Mouse (Mus musculus) MEL (cell line): ENCODE measurements around the gene Tsc2. TPM values are rescaled to one million over a fixed set of nuclear protein-coding genes. Genes with fewer than 3 reads are reported as not detected.

Experiments used
- DNase-seq: peaks from one replicate; pipeline ENCODE4 v3.0.0; 2011; ENCODE audit warnings: low read depth, low spot score
- H3K27ac ChIP-seq: 2 replicates; pipeline ENCODE4 v1.5.1; 2012; ENCODE audit warnings: low read depth, mild to moderate bottlenecking, control low read depth, low read length, moderate library complexity; ENCODE audit not compliant: control insufficient read depth
- H3K27me3 ChIP-seq, 2 experiments: fragments of 150-350 bp in 1 of 2; sonication (generic) in 1 of 2; 2 replicates each; pipeline ENCODE4 v1.6.1; 2012; ENCODE audit warnings: low read length in 2 of 2, mild to moderate bottlenecking in 2 of 2, improper control_type of control experiment in 1 of 2, moderate library complexity in 1 of 2; ENCODE audit not compliant: insufficient read depth in 2 of 2, control insufficient read depth in 1 of 2
- H3K36me3 ChIP-seq, 2 experiments: 2 replicates each; pipeline ENCODE4 v1.6.1; 2012 to 2014; ENCODE audit warnings: low read length in 2 of 2, improper control_type of control experiment in 1 of 2, inconsistent platforms in 1 of 2, mild to moderate bottlenecking in 1 of 2; ENCODE audit not compliant: insufficient read depth in 2 of 2, control insufficient read depth in 1 of 2
- H3K4me1 ChIP-seq, 2 experiments: fragments of 150-350 bp in 1 of 2; sonication (generic) in 1 of 2; 2 replicates each; pipeline ENCODE4 v1.6.1; 2012; ENCODE audit warnings: low read length in 2 of 2, improper control_type of control experiment in 1 of 2, mild to moderate bottlenecking in 1 of 2; ENCODE audit not compliant: insufficient read depth in 2 of 2, control insufficient read depth in 1 of 2
- H3K4me3 ChIP-seq, 2 experiments: fragments of 150-350 bp in 1 of 2; sonication (generic) in 1 of 2; 2 replicates each; pipeline ENCODE4 v1.5.1; 2012; ENCODE audit warnings: low read depth in 2 of 2, low read length in 2 of 2, mild to moderate bottlenecking in 2 of 2, moderate library complexity in 2 of 2, control low read depth in 1 of 2, improper control_type of control experiment in 1 of 2; ENCODE audit not compliant: control insufficient read depth in 1 of 2, insufficient read depth in 1 of 2
- H3K79me2 ChIP-seq: 2 replicates; pipeline ENCODE4 v1.6.1; 2012; ENCODE audit warnings: mild to moderate bottlenecking, low read length, moderate library complexity; ENCODE audit not compliant: control insufficient read depth, poor library complexity, insufficient read depth
- H3K9ac ChIP-seq: 2 replicates; pipeline ENCODE4 v1.6.1; 2012; ENCODE audit warnings: low read depth, mild to moderate bottlenecking, control low read depth, low read length, moderate library complexity; ENCODE audit not compliant: control insufficient read depth, poor library complexity, severe bottlenecking
- H3K9me3 ChIP-seq: fragments of 150-350 bp; sonication (generic); replicated peaks from 2 replicates; pipeline ENCODE4 v1.6.1; 2012; ENCODE audit warnings: mild to moderate bottlenecking, low read length, improper control_type of control experiment, moderate library complexity; ENCODE audit not compliant: insufficient read depth
- CHD2 ChIP-seq: IDR thresholded peaks from 2 replicates; pipeline ENCODE4 v1.6.1; 2011; ENCODE audit warnings: low read length, improper control_type of control experiment
- E2F4 ChIP-seq: IDR thresholded peaks from 2 replicates; pipeline ENCODE4 v1.6.1; 2011; ENCODE audit warnings: low read depth, low read length, improper control_type of control experiment, borderline replicate concordance
- ELF1 ChIP-seq: IDR thresholded peaks from 2 replicates; pipeline ENCODE4 v1.6.1; 2014; ENCODE audit warnings: low read depth, mild to moderate bottlenecking, inconsistent platforms, low read length, improper control_type of control experiment, moderate library complexity
- EP300 ChIP-seq, 2 experiments: IDR thresholded peaks; 2 replicates each; pipeline ENCODE4 v1.6.1; 2011; ENCODE audit warnings: improper control_type of control experiment in 2 of 2, low read length in 2 of 2, low read depth in 1 of 2, mild to moderate bottlenecking in 1 of 2
- ETS1 ChIP-seq: IDR thresholded peaks from 2 replicates; pipeline ENCODE4 v1.6.1; 2012; ENCODE audit warnings: low read depth, mild to moderate bottlenecking, inconsistent platforms, low read length, improper control_type of control experiment, moderate library complexity
- GABPA ChIP-seq: IDR thresholded peaks from 2 replicates; pipeline ENCODE4 v1.6.1; 2012; ENCODE audit warnings: low read depth, mild to moderate bottlenecking, inconsistent platforms, low read length, improper control_type of control experiment, moderate library complexity
- GATA1 ChIP-seq: IDR thresholded peaks from 2 replicates; pipeline ENCODE4 v1.6.1; 2011; ENCODE audit warnings: low read depth, low read length, improper control_type of control experiment
- HCFC1 ChIP-seq: IDR thresholded peaks from 2 replicates; pipeline ENCODE4 v1.6.1; 2012; ENCODE audit warnings: low read depth, mild to moderate bottlenecking, inconsistent platforms, low read length, improper control_type of control experiment, moderate library complexity
- JUND ChIP-seq: IDR thresholded peaks from 2 replicates; pipeline ENCODE4 v1.6.1; 2011; ENCODE audit warnings: low read depth, mild to moderate bottlenecking, improper control_type of control experiment, low read length
- KAT2A ChIP-seq: conservative IDR thresholded peaks from 2 replicates; pipeline ENCODE4 v1.6.1; 2012; ENCODE audit warnings: low read depth, low read length, improper control_type of control experiment, inconsistent platforms
- MAFK ChIP-seq: IDR thresholded peaks from 2 replicates; pipeline ENCODE4 v1.6.1; 2011; ENCODE audit warnings: low read depth, mild to moderate bottlenecking, low read length, improper control_type of control experiment, borderline replicate concordance
- MAX ChIP-seq: IDR thresholded peaks from 2 replicates; pipeline ENCODE4 v1.6.1; 2011; ENCODE audit warnings: low read length, improper control_type of control experiment
- MAZ ChIP-seq: IDR thresholded peaks from 2 replicates; pipeline ENCODE4 v1.6.1; 2012; ENCODE audit warnings: low read depth, mild to moderate bottlenecking, inconsistent platforms, low read length, improper control_type of control experiment
- MXI1 ChIP-seq: IDR thresholded peaks from 2 replicates; pipeline ENCODE4 v1.6.1; 2011; ENCODE audit warnings: mild to moderate bottlenecking, low read depth, low read length, improper control_type of control experiment
- MYB ChIP-seq: IDR thresholded peaks from 2 replicates; pipeline ENCODE4 v1.6.1; 2011; ENCODE audit warnings: mild to moderate bottlenecking, low read depth, low read length, improper control_type of control experiment
- MYC ChIP-seq: IDR thresholded peaks from 2 replicates; pipeline ENCODE4 v1.6.1; 2011; ENCODE audit warnings: low read depth, mild to moderate bottlenecking, low read length, improper control_type of control experiment, moderate library complexity
- NELFE ChIP-seq: IDR thresholded peaks from 2 replicates; pipeline ENCODE4 v1.6.1; 2011; ENCODE audit warnings: low read depth, low read length, improper control_type of control experiment
- NRF1 ChIP-seq: IDR thresholded peaks from 2 replicates; pipeline ENCODE4 v1.6.1; 2014; ENCODE audit warnings: low read depth, mild to moderate bottlenecking, inconsistent platforms, low read length, improper control_type of control experiment, moderate library complexity; ENCODE audit not compliant: poor library complexity, insufficient read depth, severe bottlenecking
- POLR2A ChIP-seq, 2 experiments: IDR thresholded peaks; 2 replicates each; pipeline ENCODE4 v1.6.1; 2011 to 2012; ENCODE audit warnings: low read length in 2 of 2, mild to moderate bottlenecking in 2 of 2, control low read depth in 1 of 2, improper control_type of control experiment in 1 of 2, low read depth in 1 of 2, moderate library complexity in 1 of 2; ENCODE audit not compliant: control insufficient read depth in 1 of 2, insufficient read depth in 1 of 2, poor library complexity in 1 of 2
- POLR2AphosphoS2 ChIP-seq: IDR thresholded peaks from 2 replicates; pipeline ENCODE4 v1.6.1; 2011; ENCODE audit warnings: low read length, improper control_type of control experiment
- RAD21 ChIP-seq: IDR thresholded peaks from 2 replicates; pipeline ENCODE4 v1.6.1; 2011; ENCODE audit warnings: mild to moderate bottlenecking, low read depth, low read length, improper control_type of control experiment
- SIN3A ChIP-seq: IDR thresholded peaks from 2 replicates; pipeline ENCODE4 v1.6.1; 2012; ENCODE audit warnings: low read length, improper control_type of control experiment, inconsistent platforms
- SMC3 ChIP-seq: IDR thresholded peaks from 2 replicates; pipeline ENCODE4 v1.6.1; 2011; ENCODE audit warnings: low read depth, low read length, improper control_type of control experiment
- TBP ChIP-seq: IDR thresholded peaks from 2 replicates; pipeline ENCODE4 v1.8.0; 2011; ENCODE audit warnings: low read depth, low read length, improper control_type of control experiment
- TCF12 ChIP-seq: IDR thresholded peaks from 2 replicates; pipeline ENCODE4 v1.6.1; 2014; ENCODE audit warnings: low read depth, mild to moderate bottlenecking, inconsistent platforms, low read length, improper control_type of control experiment, moderate library complexity
- USF1 ChIP-seq: IDR thresholded peaks from 2 replicates; pipeline ENCODE4 v1.6.1; 2014; ENCODE audit warnings: low read depth, mild to moderate bottlenecking, inconsistent platforms, low read length, improper control_type of control experiment, moderate library complexity
- USF2 ChIP-seq, 2 experiments: IDR thresholded peaks; 2 replicates each; pipeline ENCODE4 v1.6.1; 2011 to 2012; ENCODE audit warnings: improper control_type of control experiment in 2 of 2, low read length in 2 of 2, borderline replicate concordance in 1 of 2, inconsistent platforms in 1 of 2, low read depth in 1 of 2, mild to moderate bottlenecking in 1 of 2; ENCODE audit not compliant: insufficient read depth in 1 of 2
- ZKSCAN1 ChIP-seq: IDR thresholded peaks from 2 replicates; pipeline ENCODE4 v1.6.1; 2012; ENCODE audit warnings: low read depth, mild to moderate bottlenecking, inconsistent platforms, low read length, improper control_type of control experiment, moderate library complexity
- ZMIZ1 ChIP-seq: IDR thresholded peaks from 2 replicates; pipeline ENCODE4 v1.6.1; 2012; ENCODE audit warnings: low read depth, mild to moderate bottlenecking, inconsistent platforms, low read length, improper control_type of control experiment, moderate library complexity
- ZNF384 ChIP-seq: IDR thresholded peaks from 2 replicates; pipeline ENCODE4 v1.6.1; 2012; ENCODE audit warnings: low read depth, mild to moderate bottlenecking, inconsistent platforms, low read length, improper control_type of control experiment
- polyA plus RNA-seq, 2 experiments: library from polyadenylated mRNA; stranded (reverse) in 1 of 2; unstranded in 1 of 2; fragments of >175 nt in 1 of 2; fragments of >200 nt in 1 of 2; gene quantifications; 2 replicates each; pipeline versions ENCODE4 v1.2.1 to v1.2.4; 2012; ENCODE audit warnings: low replicate concordance in 2 of 2, low read depth in 1 of 2; ENCODE audit not compliant: insufficient read length in 2 of 2, insufficient read depth in 1 of 2, missing spikeins in 1 of 2
- total RNA-seq: library from RNA; depleted of rRNA; stranded (reverse); fragments of 300-350 nt; gene quantifications from 2 replicates; pipeline ENCODE4 v1.2.3, GENCODE M21; 2012

Tsc2 gene
- total and polyA plus RNA-seq, 3 experiments, result 48.8 to 99.2 TPM; not detected in 1

GRCm38 (mm10) chr17:24628646-24629045 lies 3.8 kb downstream of the Tsc2 start (continued):
- TF ChIP-seq USF2 (IDR thresholded peaks at IDR 0.05; ENCODE audit: borderline replicate concordance in 1 of 2, insufficient read depth in 1 of 2, low read depth in 1 of 2, low read length in 2 of 2) (no peak), POLR2A (IDR thresholded peaks at IDR 0.05; ENCODE audit: control insufficient read depth in 1 of 2, insufficient read depth in 1 of 2, low read depth in 1 of 2, low read length in 2 of 2, poor library complexity in 1 of 2) (no peak), KAT2A (no peak), NELFE (no peak), MAZ (no peak), ZMIZ1 (no peak), MAFK (no peak), MAX (0 out of 2 replicates have a peak, but pooled peaks have one; percentile 29), RAD21 (peak; percentile 68), MYC (peak; percentile 36; the same call in 1 of the 2 replicates), GABPA (no peak), USF1 (no peak; the same call in 1 of the 2 replicates), E2F4 (no peak), SMC3 (peak; percentile 81), CHD2 (no peak), NRF1 (no peak), ZNF384 (no peak), EP300 (IDR thresholded peaks at IDR 0.05; ENCODE audit: low read depth in 1 of 2, low read length in 2 of 2) (peak in 1 of 2 experiments; percentile 22; a peak in 1 of 4 replicates), JUND (0 out of 2 replicates have a peak, but pooled peaks have one; percentile 15), GATA1 (peak; percentile 76), ZKSCAN1 (no peak)

- Histone ChIP-seq H3K4me3 (no peak overlapping the region), H3K36me3 (peaks cover 3 to 7% of the 10 kb centered on the region in 2 experiments; a peak in 3 of 4 replicates), H3K27me3 (no peaks in the 10 kb centered on the region), H3K27ac (peak overlapping the region; percentile 53), H3K79me2 (no peaks in the 10 kb centered on the region), H3K9ac (no peak overlapping the region), H3K4me1 (peaks cover 4 to 12% of the 10 kb centered on the region in 2 experiments), H3K9me3 (no peaks in the 10 kb centered on the region)
- DNase-seq, result peak; percentile 76
- peak; percentile 39; the same call in 1 of the 2 replicates for TF ChIP-seq MYB
- peak; percentile 51 for TF ChIP-seq SIN3A
- TF ChIP-seq GATA1, result peak; percentile 79
- no peak for TF ChIP-seq TBP
- peak; percentile 54; the same call in 1 of the 2 replicates for TF ChIP-seq ETS1
- TF ChIP-seq POLR2AphosphoS2, result no peak
- TF ChIP-seq MXI1, result 0 out of 2 replicates have a peak, but pooled peaks have one; percentile 41
- TF ChIP-seq ELF1, result 0 out of 2 replicates have a peak, but pooled peaks have one; percentile 30
- TF ChIP-seq HCFC1, result peak; percentile 28; the same call in 1 of the 2 replicates
- peak; percentile 67 to 68; a peak in 3 of 4 replicates for TF ChIP-seq EP300 (IDR thresholded peaks at IDR 0.05; ENCODE audit: low read depth in 1 of 2, low read length in 2 of 2)
- TF ChIP-seq TCF12, result peak; percentile 33; the same call in 1 of the 2 replicates
Observed at GRCm38 (mm10) chr17:24625472-24625871, 7.0 kb downstream of the Tsc2 start.
